Mouse (Mus musculus) MEL (cell line): ENCODE measurements around the gene Pdik1l. TPM values are rescaled to one million over a fixed set of nuclear protein-coding genes. Genes with fewer than 3 reads are reported as not detected.

Source experiments
- DNase-seq: peaks from one replicate; pipeline ENCODE4 v3.0.0; 2011; ENCODE audit warnings: low read depth, low spot score
- H3K27ac ChIP-seq: 2 replicates; pipeline ENCODE4 v1.5.1; 2012; ENCODE audit warnings: low read depth, mild to moderate bottlenecking, control low read depth, low read length, moderate library complexity; ENCODE audit not compliant: control insufficient read depth
- H3K27me3 ChIP-seq, 2 experiments: fragments of 150-350 bp in 1 of 2; sonication (generic) in 1 of 2; 2 replicates each; pipeline ENCODE4 v1.6.1; 2012; ENCODE audit warnings: low read length in 2 of 2, mild to moderate bottlenecking in 2 of 2, improper control_type of control experiment in 1 of 2, moderate library complexity in 1 of 2; ENCODE audit not compliant: insufficient read depth in 2 of 2, control insufficient read depth in 1 of 2
- H3K36me3 ChIP-seq, 2 experiments: 2 replicates each; pipeline ENCODE4 v1.6.1; 2012 to 2014; ENCODE audit warnings: low read length in 2 of 2, improper control_type of control experiment in 1 of 2, inconsistent platforms in 1 of 2, mild to moderate bottlenecking in 1 of 2; ENCODE audit not compliant: insufficient read depth in 2 of 2, control insufficient read depth in 1 of 2
- H3K4me1 ChIP-seq, 2 experiments: fragments of 150-350 bp in 1 of 2; sonication (generic) in 1 of 2; 2 replicates each; pipeline ENCODE4 v1.6.1; 2012; ENCODE audit warnings: low read length in 2 of 2, improper control_type of control experiment in 1 of 2, mild to moderate bottlenecking in 1 of 2; ENCODE audit not compliant: insufficient read depth in 2 of 2, control insufficient read depth in 1 of 2
- H3K4me3 ChIP-seq, 2 experiments: fragments of 150-350 bp in 1 of 2; sonication (generic) in 1 of 2; 2 replicates each; pipeline ENCODE4 v1.5.1; 2012; ENCODE audit warnings: low read depth in 2 of 2, low read length in 2 of 2, mild to moderate bottlenecking in 2 of 2, moderate library complexity in 2 of 2, control low read depth in 1 of 2, improper control_type of control experiment in 1 of 2; ENCODE audit not compliant: control insufficient read depth in 1 of 2, insufficient read depth in 1 of 2
- H3K79me2 ChIP-seq: 2 replicates; pipeline ENCODE4 v1.6.1; 2012; ENCODE audit warnings: mild to moderate bottlenecking, low read length, moderate library complexity; ENCODE audit not compliant: control insufficient read depth, poor library complexity, insufficient read depth
- H3K9ac ChIP-seq: 2 replicates; pipeline ENCODE4 v1.6.1; 2012; ENCODE audit warnings: low read depth, mild to moderate bottlenecking, control low read depth, low read length, moderate library complexity; ENCODE audit not compliant: control insufficient read depth, poor library complexity, severe bottlenecking
- H3K9me3 ChIP-seq: fragments of 150-350 bp; sonication (generic); replicated peaks from 2 replicates; pipeline ENCODE4 v1.6.1; 2012; ENCODE audit warnings: mild to moderate bottlenecking, low read length, improper control_type of control experiment, moderate library complexity; ENCODE audit not compliant: insufficient read depth
- CTCF ChIP-seq, 3 experiments: IDR thresholded peaks in 2 of 3; conservative IDR thresholded peaks in 1 of 3; 2 replicates each; pipeline ENCODE4 v1.5.1; 2011 to 2012; ENCODE audit warnings: low read length in 3 of 3, low read depth in 2 of 3, mild to moderate bottlenecking in 2 of 3, improper control_type of control experiment in 1 of 3, inconsistent platforms in 1 of 3, mixed read lengths in 1 of 3, moderate library complexity in 1 of 3; ENCODE audit not compliant: control insufficient read depth in 1 of 3, insufficient read depth in 1 of 3, poor library complexity in 1 of 3, severe bottlenecking in 1 of 3
- E2F4 ChIP-seq: IDR thresholded peaks from 2 replicates; pipeline ENCODE4 v1.6.1; 2011; ENCODE audit warnings: low read depth, low read length, improper control_type of control experiment, borderline replicate concordance
- EP300 ChIP-seq, 2 experiments: IDR thresholded peaks; 2 replicates each; pipeline ENCODE4 v1.6.1; 2011; ENCODE audit warnings: improper control_type of control experiment in 2 of 2, low read length in 2 of 2, low read depth in 1 of 2, mild to moderate bottlenecking in 1 of 2
- GABPA ChIP-seq: IDR thresholded peaks from 2 replicates; pipeline ENCODE4 v1.6.1; 2012; ENCODE audit warnings: low read depth, mild to moderate bottlenecking, inconsistent platforms, low read length, improper control_type of control experiment, moderate library complexity
- KAT2A ChIP-seq: conservative IDR thresholded peaks from 2 replicates; pipeline ENCODE4 v1.6.1; 2012; ENCODE audit warnings: low read depth, low read length, improper control_type of control experiment, inconsistent platforms
- MAFK ChIP-seq: IDR thresholded peaks from 2 replicates; pipeline ENCODE4 v1.6.1; 2011; ENCODE audit warnings: low read depth, mild to moderate bottlenecking, low read length, improper control_type of control experiment, borderline replicate concordance
- MAX ChIP-seq: IDR thresholded peaks from 2 replicates; pipeline ENCODE4 v1.6.1; 2011; ENCODE audit warnings: low read length, improper control_type of control experiment
- MEF2A ChIP-seq: IDR thresholded peaks from 2 replicates; pipeline ENCODE4 v1.6.1; 2014; ENCODE audit warnings: low read depth, mild to moderate bottlenecking, inconsistent platforms, low read length, improper control_type of control experiment; ENCODE audit not compliant: poor library complexity, insufficient replicate concordance, severe bottlenecking; ENCODE audit errors: extremely low read depth
- MXI1 ChIP-seq: IDR thresholded peaks from 2 replicates; pipeline ENCODE4 v1.6.1; 2011; ENCODE audit warnings: mild to moderate bottlenecking, low read depth, low read length, improper control_type of control experiment
- MYB ChIP-seq: IDR thresholded peaks from 2 replicates; pipeline ENCODE4 v1.6.1; 2011; ENCODE audit warnings: mild to moderate bottlenecking, low read depth, low read length, improper control_type of control experiment
- MYC ChIP-seq: IDR thresholded peaks from 2 replicates; pipeline ENCODE4 v1.6.1; 2011; ENCODE audit warnings: low read depth, mild to moderate bottlenecking, low read length, improper control_type of control experiment, moderate library complexity
- NRF1 ChIP-seq: IDR thresholded peaks from 2 replicates; pipeline ENCODE4 v1.6.1; 2014; ENCODE audit warnings: low read depth, mild to moderate bottlenecking, inconsistent platforms, low read length, improper control_type of control experiment, moderate library complexity; ENCODE audit not compliant: poor library complexity, insufficient read depth, severe bottlenecking
- POLR2A ChIP-seq, 2 experiments: IDR thresholded peaks; 2 replicates each; pipeline ENCODE4 v1.6.1; 2011 to 2012; ENCODE audit warnings: low read length in 2 of 2, mild to moderate bottlenecking in 2 of 2, control low read depth in 1 of 2, improper control_type of control experiment in 1 of 2, low read depth in 1 of 2, moderate library complexity in 1 of 2; ENCODE audit not compliant: control insufficient read depth in 1 of 2, insufficient read depth in 1 of 2, poor library complexity in 1 of 2
- SMC3 ChIP-seq: IDR thresholded peaks from 2 replicates; pipeline ENCODE4 v1.6.1; 2011; ENCODE audit warnings: low read depth, low read length, improper control_type of control experiment
- TCF12 ChIP-seq: IDR thresholded peaks from 2 replicates; pipeline ENCODE4 v1.6.1; 2014; ENCODE audit warnings: low read depth, mild to moderate bottlenecking, inconsistent platforms, low read length, improper control_type of control experiment, moderate library complexity
- USF2 ChIP-seq, 2 experiments: IDR thresholded peaks; 2 replicates each; pipeline ENCODE4 v1.6.1; 2011 to 2012; ENCODE audit warnings: improper control_type of control experiment in 2 of 2, low read length in 2 of 2, borderline replicate concordance in 1 of 2, inconsistent platforms in 1 of 2, low read depth in 1 of 2, mild to moderate bottlenecking in 1 of 2; ENCODE audit not compliant: insufficient read depth in 1 of 2
- ZKSCAN1 ChIP-seq: IDR thresholded peaks from 2 replicates; pipeline ENCODE4 v1.6.1; 2012; ENCODE audit warnings: low read depth, mild to moderate bottlenecking, inconsistent platforms, low read length, improper control_type of control experiment, moderate library complexity
- polyA plus RNA-seq, 2 experiments: library from polyadenylated mRNA; stranded (reverse) in 1 of 2; unstranded in 1 of 2; fragments of >175 nt in 1 of 2; fragments of >200 nt in 1 of 2; gene quantifications; 2 replicates each; pipeline versions ENCODE4 v1.2.1 to v1.2.4; 2012; ENCODE audit warnings: low replicate concordance in 2 of 2, low read depth in 1 of 2; ENCODE audit not compliant: insufficient read length in 2 of 2, insufficient read depth in 1 of 2, missing spikeins in 1 of 2
- total RNA-seq: library from RNA; depleted of rRNA; stranded (reverse); fragments of 300-350 nt; gene quantifications from 2 replicates; pipeline ENCODE4 v1.2.3, GENCODE M21; 2012

The Pdik1l gene
- total and polyA plus RNA-seq, 3 experiments, result 11.7 to 32.1 (median 13.0) TPM

GRCm38 (mm10) chr4:134246719-134247258, 40.9 kb downstream of the Pdik1l start, which contains the start of gene Gm30191:
Gene Gm30191, plus strand, starts transcription at chr4:134246935.
- Histone ChIP-seq H3K9ac (peak within 1 kb of the TSS; percentile 69), H3K4me3 (peak within 1 kb of the TSS; percentile 49 to 64), H3K79me2 (peaks cover 10% of the 10 kb centered on the region), H3K4me1 (peaks cover 2 to 17% of the 10 kb centered on the region in 2 experiments; a peak in 3 of 4 replicates), H3K9me3 (no peaks in the 10 kb centered on the region), H3K36me3 (peaks cover 0 to 3% of the 10 kb centered on the region in 2 experiments; a peak in 2 of 4 replicates), H3K27ac (no peak within 1 kb of the TSS), H3K27me3 (no peaks in the 10 kb centered on the region)
- TF ChIP-seq MYB (no peak), ZKSCAN1 (no peak), MXI1 (no peak)
- DNase-seq, result no peak

GRCm38 (mm10) chr4:134246256-134246655, 41.4 kb downstream of the Pdik1l start:
- Histone ChIP-seq H3K79me2 (peaks cover 10% of the 10 kb centered on the region), H3K9ac (peak overlapping the region; percentile 69), H3K36me3 (peaks cover 0 to 3% of the 10 kb centered on the region in 2 experiments; a peak in 2 of 4 replicates), H3K4me3 (no peak overlapping the region), H3K4me1 (peaks cover 2 to 17% of the 10 kb centered on the region in 2 experiments; a peak in 3 of 4 replicates), H3K9me3 (no peaks in the 10 kb centered on the region), H3K27me3 (no peaks in the 10 kb centered on the region), H3K27ac (no peak overlapping the region)
- DNase-seq, result no peak
- TF ChIP-seq MYB, result no peak
- TF ChIP-seq TCF12, result no peak
- no peak for TF ChIP-seq KAT2A
- TF ChIP-seq MAX, result no peak
- TF ChIP-seq USF2 (IDR thresholded peaks at IDR 0.05; ENCODE audit: borderline replicate concordance in 1 of 2, insufficient read depth in 1 of 2, low read depth in 1 of 2, low read length in 2 of 2), result no peak
- TF ChIP-seq GABPA, result no peak
- TF ChIP-seq SMC3, result no peak
- TF ChIP-seq MXI1, result no peak
- TF ChIP-seq NRF1, result no peak
- TF ChIP-seq MYC, result no peak
- TF ChIP-seq E2F4, result no peak
- TF ChIP-seq MAFK, result no peak
- no peak for TF ChIP-seq MEF2A
- TF ChIP-seq CTCF (IDR thresholded peaks at IDR 0.05 in 2 of 3, conservative IDR thresholded peaks at IDR 0.05 in 1 of 3; ENCODE audit: control insufficient read depth in 1 of 3, insufficient read depth in 1 of 3, low read depth in 2 of 3, low read length in 3 of 3, poor library complexity in 1 of 3, severe bottlenecking in 1 of 3), result no peak
- no peak for TF ChIP-seq POLR2A (IDR thresholded peaks at IDR 0.05; ENCODE audit: control insufficient read depth in 1 of 2, insufficient read depth in 1 of 2, low read depth in 1 of 2, low read length in 2 of 2, poor library complexity in 1 of 2)
- no peak for TF ChIP-seq EP300 (IDR thresholded peaks at IDR 0.05; ENCODE audit: low read depth in 1 of 2, low read length in 2 of 2)
- TF ChIP-seq ZKSCAN1, result no peak
